Mouse (Mus musculus): ENCODE results near the gene Gpr176.

Gene Gpr176

DNA sequence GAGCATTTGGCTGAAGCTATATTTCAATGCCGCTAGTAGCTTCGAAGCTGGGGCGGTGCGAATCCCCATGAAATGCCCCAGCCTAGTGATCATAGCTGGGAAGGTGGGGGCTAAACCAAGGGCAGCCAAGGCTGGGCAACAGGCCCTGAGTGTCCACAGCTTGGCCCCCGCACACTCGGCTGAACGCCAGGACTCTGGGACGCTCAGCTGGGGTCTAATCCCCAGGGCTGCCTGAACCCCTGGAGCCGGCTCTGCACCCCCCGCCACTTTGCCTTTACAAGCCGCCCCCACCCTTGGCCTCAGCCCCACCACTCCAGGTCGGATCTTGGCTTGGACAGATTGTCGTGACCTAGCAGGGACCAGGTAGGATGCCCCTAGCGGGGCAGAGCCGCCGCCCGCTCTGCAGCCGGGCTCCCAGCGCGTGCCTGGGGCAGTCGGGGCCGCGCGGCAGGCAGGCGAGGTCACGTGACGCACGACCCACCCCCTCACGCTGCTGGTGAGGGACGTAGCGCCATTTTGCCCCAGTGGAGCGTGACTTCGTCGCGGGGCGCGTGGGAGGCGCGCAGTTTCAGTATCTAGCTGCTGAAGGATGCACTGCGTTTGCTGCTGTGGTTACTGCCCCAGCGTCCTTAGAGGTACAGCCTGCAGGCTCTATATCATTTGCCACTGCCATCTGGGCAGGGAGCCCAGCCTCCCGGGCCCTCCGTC, 507 bp upstream of the Gpr176 start:
- peak; percentile 74 to 78 for DNase-seq (ENCODE audit: low spot score in 2 of 2)

DNA sequence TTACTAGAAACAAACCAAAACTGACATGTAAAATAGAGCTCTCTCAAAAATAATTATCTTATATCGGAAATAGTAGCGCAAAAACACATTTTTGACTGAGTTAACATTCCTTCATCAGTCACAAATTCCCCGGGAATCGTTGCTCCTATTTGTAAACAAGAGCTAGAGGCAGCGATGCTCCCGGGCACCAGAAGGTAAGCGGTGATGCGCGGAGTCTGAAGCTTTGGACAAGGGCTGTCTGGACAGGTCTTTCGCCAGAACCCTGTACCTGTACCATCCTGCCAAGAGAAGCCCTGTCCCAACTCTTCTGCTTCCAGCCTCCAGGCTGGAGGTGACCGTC, 688 bp downstream of the Gpr176 start:
- DNase-seq (ENCODE audit: low spot score in 2 of 2), result no peak

DNA sequence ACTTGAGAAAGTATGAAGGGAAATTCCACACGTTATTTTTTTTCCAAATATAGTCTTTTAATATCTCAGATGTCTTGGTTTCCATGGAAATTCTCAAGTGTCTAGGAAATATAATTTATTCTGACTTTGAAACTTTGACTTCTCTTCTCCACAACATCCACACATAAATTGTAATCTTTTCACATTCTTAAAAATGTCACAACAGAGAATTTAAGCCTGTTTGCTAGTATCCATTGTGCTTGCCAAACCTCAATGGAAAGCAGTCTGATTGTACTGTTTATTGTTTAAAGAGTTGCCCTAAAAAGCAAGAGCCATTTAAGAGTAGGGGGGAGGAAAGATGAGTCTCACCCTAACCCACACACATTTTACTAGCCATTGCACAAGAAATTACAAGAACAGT, 1.4 kb downstream of the Gpr176 start:
- DNase-seq (ENCODE audit: low spot score in 2 of 2), result no peak

DNA sequence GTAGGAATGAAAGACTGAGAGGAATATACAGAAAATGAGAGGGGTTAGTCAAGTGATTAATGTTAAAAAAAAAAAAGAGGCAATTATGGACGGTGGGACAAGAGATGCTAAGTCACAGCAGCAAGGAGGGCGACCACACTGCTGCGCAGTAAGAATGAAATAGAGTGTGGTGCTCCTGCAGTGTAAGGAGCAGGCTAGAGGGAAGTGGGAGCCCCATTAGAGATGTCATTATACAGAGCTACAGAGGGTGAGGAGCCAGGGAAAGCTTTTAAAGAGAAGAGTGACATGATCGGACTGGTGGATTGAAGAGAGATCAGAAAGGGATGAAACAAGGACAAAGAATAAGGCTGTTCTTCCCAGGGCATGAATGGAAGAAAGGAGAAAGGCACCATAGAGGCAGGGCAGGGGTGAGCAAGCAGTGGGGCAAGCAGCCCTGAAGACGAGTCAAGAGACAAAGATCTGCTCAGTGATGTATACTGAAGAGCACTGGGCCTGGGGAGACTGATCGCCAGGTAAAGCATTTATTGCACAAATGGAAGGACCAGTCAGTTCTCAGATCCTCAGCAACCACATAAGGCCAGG, 18.0 kb downstream of the Gpr176 start:
- DNase-seq (ENCODE audit: low spot score in 2 of 2), result no peak

DNA sequence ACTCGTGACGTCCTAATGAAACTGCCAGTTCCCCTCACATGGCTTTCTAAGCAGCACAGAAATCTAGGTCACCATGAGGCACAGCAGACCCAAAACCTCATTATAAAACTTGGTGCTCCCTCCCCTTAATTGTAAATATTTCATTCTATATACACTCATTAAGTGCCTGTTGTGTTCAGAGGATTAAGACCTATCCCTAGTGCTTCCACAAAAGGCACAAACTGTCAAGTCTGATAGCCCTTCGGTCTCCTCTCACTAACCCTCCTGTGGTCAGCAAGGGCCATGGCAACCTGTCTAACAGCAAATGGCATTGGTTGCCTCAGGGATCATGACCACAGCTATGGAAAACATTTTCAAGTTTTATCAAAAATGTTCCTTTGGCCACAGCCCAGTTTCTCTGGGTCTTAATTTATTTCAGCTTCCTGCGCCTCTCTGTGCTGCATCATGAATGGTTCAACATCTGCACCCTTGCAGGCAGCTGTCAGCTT, 19.3 kb downstream of the Gpr176 start:
- DNase-seq (ENCODE audit: low spot score in 2 of 2), result no peak

DNA sequence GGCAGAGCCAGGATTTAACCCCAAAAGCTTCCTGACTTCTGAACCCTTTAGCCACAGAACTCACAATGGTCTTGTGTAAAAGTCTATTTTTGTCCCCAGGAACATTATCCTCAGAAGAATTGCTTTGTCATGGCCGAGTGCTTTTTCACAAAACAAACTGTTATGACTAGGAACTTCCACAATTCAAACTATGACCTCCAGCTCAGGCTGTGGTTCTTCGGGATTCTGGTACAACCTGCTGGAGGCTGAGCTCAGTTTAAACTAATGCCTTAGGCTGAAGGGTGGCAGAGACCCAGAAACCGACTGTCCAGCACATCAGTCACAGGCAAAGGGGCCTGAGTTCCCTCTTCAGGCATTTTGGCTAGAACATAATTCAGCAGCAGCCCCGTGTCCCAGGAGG, 19.7 kb downstream of the Gpr176 start:
- no peak for DNase-seq (ENCODE audit: low spot score in 2 of 2)

DNA sequence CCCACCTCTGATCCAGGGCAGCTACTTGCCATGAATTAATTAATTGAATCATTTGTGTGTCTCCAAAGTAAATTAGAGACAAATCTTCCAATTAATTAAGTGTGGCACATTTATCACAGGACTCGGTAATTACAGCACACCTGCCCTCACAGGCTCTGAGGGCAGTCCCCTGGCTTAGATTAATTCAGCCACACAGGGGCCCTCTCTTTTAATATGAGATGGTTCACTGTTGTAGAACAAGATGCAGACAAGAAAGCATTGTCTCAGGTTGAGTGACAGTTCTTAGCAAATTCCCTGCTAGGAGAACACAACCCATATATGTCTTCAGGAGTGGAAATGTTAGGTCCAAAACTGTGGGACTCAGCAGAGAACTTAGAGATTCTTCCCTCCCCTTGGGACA, 27.7 kb downstream of the Gpr176 start:
- DNase-seq (ENCODE audit: low spot score in 2 of 2), result no peak

DNA sequence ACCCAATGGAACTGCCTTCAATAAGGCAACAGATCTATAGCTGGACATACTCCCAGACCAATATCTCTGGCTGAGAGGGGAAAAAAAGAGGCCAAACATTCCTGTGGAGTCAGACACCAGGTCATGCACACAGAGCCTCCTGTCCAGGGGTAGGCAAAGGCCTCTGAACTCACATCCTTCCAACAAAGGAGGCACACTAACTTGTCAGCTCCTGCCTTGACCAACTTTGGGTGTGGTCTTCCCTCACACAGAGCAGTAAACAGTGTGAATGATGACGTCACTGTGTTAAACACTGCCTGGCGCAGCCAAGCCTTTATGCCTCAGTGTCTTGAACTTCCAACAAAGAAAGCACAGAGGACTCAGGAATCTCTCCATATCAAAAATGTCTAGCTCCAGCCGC, 29.3 kb downstream of the Gpr176 start:
- DNase-seq (ENCODE audit: low spot score in 2 of 2), result no peak

DNA sequence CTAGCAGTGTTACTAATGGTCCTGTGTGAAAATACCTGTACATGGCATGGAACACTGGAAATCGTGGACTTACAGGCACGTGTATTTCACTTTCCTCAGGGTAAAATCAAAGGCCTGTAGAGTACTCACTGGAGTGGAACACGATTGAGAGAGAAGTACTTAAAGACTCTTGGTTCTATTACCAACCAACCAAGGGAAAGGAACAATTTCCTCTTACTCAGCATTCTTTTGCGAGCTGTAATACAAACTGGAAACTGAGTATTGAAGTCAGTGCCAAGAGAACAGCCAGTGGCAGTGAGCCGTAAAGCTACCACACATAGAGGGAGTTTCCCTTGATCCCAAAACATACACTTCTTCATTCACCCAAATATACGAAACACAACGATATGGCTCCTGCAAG, 31.9 kb downstream of the Gpr176 start:
- no peak for DNase-seq (ENCODE audit: low spot score in 2 of 2)

DNA sequence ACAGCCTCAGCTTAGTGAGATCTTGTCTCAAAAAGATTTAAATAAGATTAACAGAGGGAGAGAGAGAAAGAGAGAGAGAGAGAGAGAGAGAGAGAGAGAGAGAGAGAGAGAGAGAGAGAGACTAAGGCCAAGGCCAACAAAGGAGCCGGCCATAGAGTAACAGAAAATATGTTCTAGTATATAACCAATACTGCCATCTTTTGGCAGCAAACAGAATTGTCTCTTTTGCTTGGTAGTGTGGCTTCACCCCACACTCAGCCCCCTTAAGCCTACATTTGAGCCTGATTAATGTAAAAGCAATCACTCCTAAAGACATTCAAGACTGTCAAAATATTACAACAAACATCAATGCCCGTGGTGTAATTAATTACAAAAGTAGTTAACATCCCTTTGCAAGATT, 37.1 kb downstream of the Gpr176 start:
- no peak for DNase-seq (ENCODE audit: low spot score in 2 of 2)

DNA sequence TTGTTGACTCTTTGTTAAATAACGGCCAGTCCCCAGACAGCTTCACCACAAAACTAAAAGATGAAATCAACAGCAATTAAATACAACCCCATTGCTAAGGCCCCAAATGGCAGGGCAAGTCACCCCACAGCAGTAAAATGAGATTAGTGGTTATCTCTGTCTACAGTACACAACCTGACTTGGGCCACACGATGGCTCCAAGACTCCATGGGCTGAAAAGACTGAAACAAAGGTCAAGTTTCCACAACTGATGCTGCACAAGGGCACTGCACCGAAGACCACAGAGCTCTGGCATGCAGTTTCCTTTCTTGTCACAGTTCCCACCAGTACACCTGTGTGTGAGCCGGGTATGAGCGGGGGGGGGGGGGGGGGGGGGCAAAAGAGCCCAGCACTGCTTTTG, 50.6 kb downstream of the Gpr176 start:
- no peak for DNase-seq (ENCODE audit: low spot score in 2 of 2)

DNA sequence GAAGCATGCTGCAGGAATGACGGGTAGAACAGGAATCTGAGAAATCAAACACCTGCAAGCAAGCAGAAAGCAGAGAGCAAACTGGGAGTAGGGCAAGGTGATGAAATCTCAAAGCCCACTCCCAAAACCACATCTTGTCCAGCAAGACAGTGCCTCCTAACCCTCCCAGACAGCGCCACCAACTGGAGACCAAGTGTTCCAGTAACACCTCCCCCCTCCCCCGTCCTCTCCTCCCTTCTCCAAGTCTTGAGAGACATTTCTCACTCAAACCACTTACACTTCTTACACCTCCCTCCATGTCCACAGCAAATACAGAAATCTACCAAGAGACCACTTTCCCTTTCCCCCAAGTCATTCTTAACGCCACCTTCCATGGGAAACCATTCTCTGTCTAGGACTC, 51.4 kb downstream of the Gpr176 start:
- DNase-seq (ENCODE audit: low spot score in 2 of 2), result no peak

DNA sequence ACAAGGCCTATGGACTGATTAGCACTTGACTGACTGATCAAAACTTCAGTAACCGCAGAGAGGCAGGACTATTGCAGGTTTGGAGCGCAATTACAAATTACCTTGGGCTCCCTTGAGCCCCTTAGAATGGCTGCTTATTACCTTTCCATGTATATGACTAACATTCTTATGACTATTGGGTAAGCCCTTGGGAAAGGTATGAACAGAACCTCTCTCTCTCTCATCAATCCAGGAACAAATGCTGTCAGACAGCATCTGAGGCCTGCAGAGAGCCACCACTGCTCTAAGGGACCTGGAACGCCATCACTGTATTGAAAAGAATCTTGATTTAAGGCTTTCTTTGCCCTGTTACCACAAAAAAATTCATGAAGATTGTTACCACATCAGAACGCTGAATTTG, 52.1 kb downstream of the Gpr176 start:
- DNase-seq (ENCODE audit: low spot score in 2 of 2), result no peak

DNA sequence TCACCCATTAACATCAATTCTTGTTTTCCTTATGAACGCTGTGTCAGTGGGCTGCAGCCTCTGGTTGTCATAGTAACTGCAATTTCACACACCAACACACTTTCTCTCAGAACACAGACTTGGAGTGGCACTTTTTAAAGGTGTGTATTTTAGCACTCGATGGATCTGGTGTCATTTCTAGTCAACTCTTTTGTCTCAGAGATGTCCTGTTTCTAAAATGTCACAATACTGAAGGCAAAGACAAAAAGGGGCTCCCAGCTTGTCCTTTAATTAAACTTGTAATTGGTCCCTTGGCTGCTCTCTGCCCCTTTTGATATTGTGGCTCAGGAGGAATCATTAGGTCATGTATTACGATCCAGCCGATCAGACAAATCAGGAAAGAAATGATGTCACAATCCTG, 52.7 kb downstream of the Gpr176 start:
- no peak for DNase-seq (ENCODE audit: low spot score in 2 of 2)

DNA sequence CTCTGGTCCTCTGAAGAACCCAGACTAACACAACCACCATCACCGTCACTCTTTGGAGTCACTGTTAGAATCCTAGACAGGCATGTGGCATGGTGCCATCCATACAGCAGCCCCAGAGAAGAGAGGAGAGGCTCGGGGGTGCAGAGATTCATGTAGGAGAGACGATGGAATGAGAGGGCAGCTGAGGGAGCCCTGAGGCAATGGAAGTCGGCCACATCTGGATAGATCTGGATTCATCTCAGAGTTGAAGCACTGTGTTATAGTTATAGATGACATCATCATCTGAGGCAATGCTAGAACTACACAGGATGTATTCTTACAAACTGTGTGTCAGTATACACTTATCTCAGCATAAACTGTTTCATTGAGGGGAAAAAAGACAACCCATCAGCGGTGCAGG, 54.0 kb downstream of the Gpr176 start:
- no peak for DNase-seq (ENCODE audit: low spot score in 2 of 2)

DNA sequence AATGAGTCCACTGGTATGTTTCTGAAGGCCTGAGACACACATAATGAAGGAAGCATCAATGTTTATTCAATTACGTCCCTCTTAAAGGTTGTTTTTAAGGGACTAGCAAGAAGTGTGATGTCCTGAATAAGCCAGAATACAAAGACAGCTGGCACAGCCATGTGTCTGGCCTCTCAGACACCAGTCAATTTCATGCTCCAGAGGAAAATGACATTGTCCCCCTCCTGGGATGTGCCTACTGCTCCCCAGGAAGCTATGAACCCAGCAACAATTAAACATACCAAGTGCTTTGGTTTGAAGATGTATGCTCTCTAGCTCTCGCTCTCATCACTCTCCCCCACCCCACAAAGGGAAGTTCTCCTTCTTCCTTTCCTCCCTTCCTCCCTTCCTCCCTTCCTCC, 56.3 kb downstream of the Gpr176 start:
- no peak for DNase-seq (ENCODE audit: low spot score in 2 of 2)

DNA sequence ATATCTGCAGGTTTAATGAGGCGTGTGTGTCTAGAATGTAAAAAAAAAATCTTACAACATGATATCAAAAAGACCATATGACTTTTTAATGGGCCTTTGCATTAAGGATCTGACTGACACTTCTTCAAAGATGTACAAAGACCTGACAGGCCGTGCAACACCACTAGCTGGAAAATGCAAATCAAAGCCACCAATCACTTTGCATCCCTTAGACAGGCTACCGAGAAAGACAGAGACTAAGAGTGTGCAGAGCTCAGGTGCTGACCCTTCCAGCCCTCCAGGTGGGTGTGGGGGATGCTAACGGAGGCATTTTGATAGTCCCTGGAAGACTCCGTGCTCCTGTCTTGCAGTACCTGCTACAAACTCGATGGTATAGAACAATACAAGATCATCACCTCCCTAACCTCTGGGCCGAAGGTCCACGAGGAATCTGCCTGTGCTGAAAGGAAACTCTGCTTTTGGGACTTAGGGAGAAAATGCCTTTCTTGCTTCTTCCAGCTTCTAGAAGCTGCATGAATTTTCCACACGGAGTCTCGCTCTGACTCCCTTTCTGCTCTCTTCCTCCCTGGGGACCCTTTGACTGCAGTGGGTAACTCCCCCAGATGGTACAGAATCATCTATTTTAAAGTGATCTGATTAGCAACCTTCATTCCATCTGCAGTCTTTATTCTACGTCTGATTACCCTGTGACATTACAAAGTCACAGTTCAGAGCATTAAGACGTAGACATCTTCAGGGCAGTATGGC, 57.4 kb downstream of the Gpr176 start:
- no peak for DNase-seq (ENCODE audit: low spot score in 2 of 2)

DNA sequence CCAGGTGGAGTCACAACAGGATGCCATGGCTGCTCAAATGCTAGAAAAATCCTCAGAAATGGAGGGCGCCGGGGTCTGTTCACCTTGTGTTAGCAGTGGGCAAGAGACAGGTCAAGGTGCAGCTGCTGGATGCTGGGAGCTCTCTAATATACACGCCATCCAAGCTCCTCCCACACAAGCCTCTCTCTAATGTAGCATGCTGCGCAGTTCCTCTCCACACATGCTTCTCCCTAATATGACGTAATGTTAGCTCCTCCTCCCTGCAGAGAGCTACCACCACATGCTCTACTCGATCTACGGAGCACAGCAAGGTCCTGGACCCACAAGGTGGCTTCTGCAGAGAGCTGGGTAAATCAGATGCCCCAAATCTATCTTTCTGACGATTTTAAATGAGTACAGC, 65.7 kb downstream of the Gpr176 start:
- DNase-seq (ENCODE audit: low spot score in 2 of 2), result no peak

DNA sequence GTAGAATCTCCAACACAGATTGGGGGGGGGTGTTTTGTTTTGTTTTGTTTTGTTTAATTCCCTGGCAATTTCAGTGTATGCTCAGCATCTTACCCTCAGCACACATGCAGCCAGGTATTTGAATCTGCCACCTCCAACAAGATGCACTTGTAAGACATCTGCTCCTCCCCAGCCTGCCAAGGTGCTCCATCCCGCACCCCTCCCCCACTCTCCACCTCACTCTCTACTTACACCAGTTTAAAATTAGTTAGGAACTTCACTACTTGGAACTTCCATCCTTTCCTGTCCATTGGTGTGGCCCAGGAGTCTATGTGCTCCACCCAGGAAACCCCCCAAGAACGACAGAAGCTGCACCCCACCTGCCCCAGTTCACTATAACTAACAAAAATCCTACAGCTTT, 66.3 kb downstream of the Gpr176 start:
- no peak for DNase-seq (ENCODE audit: low spot score in 2 of 2)

DNA sequence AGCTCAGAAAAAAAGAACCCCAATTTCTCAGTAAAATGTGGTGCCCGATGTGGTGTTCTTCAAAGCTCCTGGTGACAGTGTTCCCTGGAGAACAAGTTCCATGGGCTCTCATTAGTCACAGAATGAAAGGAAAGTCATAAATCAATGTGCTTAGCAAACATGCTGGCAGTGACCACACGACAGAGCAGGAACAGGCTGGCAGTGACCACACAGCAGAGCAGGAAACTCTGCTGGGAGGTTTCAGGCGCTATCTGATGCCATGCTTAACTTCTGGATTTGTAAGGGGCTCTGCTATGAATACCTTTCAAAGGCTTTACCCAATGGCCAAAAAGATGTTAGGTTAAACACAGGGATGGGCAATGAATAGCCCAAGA, 66.7 kb downstream of the Gpr176 start:
- DNase-seq (ENCODE audit: low spot score in 2 of 2), result no peak

DNA sequence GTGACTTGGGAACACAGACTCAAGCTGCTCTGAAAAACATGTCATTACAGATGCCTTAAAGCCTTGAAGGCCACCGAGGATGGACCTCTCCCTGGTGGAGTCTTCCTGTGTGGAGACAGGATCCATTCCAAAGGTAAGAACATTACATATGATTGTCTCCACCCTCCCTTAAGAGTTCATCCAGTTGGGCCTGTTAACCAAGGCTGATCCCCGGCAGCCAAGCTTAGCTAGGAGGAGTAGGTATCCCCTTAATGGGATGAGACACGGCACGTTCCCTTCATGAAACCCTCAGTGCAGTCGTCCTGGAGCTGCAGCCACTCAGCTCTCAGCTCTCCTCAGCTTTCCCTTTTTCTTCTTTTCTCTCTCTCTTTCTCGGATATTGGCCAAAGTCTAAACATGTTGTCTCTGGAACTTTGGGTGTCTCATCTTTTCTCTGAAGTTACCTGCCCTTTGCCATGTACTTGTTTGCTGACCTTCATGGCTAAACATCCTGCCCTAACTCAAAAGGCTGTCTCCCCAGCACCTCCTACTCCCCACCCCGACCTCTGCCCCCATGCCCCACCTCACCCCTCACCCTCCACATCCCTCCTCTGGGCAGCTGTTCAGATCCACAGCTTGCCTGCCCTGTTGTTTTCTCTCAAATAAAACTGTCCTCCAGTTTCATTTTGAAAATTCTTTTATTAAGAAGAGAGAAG, 67.2 kb downstream of the Gpr176 start:
- DNase-seq (ENCODE audit: low spot score in 2 of 2), result no peak

DNA sequence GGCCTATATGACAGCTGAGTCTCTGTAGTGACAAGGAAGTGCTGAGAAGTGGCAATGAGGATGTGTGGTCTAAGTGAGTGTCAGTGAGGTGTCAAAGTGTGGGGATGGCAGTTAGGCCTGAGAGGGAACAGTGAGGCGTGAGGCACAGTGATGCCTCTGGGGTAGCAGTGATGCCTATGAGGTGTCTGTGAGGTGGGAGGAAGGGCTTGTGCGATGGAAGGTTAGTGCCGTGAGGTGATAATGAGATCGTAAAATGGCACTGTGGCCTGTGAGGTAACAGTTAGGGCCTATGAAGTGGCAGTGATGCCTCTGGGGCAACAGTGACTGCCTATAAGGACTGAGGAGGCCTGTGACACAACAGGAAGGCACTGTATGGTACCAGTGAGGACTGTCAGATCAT, 69.8 kb downstream of the Gpr176 start:
- no peak for DNase-seq (ENCODE audit: low spot score in 2 of 2)

DNA sequence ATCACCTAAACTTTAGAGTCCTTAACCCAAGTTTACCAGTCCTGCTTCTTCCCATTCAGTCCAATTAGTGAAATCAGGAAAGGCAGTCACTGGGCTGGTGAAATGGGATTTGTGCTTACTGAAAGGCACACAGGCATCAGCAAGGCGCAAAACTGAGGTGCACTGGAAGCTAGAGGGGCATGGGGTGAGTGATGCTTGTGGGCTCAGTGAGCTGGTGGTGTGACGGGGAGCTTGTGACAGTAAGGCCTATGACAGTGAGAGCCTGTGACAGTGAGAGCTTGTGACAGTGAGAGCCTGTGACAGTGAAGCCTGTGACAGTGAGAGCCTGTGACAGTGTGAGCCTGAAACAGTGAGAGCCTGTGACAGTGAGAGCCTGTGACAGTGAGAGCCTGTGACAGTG, 71.6 kb downstream of the Gpr176 start:
- no peak for DNase-seq (ENCODE audit: low spot score in 2 of 2)

Measured in frontal cortex, postnatal 25 days (tissue).